Mouse (Mus musculus) lung, adult 2 months (tissue): ENCODE results near the gene Ifnab.

Experiments used
- CTCF ChIP-seq: fragments of 200-500 bp; IDR thresholded peaks from 2 replicates; pipeline ENCODE4 v1.5.1; 2011; ENCODE audit warnings: mild to moderate bottlenecking, low read length, control low read depth; ENCODE audit not compliant: insufficient read depth
- POLR2A ChIP-seq: fragments of 200-500 bp; IDR thresholded peaks from 2 replicates; pipeline ENCODE4 v1.6.1; 2011; ENCODE audit warnings: low read depth, mild to moderate bottlenecking, control low read depth, low read length, borderline replicate concordance; ENCODE audit errors: extremely low read depth

DNA sequence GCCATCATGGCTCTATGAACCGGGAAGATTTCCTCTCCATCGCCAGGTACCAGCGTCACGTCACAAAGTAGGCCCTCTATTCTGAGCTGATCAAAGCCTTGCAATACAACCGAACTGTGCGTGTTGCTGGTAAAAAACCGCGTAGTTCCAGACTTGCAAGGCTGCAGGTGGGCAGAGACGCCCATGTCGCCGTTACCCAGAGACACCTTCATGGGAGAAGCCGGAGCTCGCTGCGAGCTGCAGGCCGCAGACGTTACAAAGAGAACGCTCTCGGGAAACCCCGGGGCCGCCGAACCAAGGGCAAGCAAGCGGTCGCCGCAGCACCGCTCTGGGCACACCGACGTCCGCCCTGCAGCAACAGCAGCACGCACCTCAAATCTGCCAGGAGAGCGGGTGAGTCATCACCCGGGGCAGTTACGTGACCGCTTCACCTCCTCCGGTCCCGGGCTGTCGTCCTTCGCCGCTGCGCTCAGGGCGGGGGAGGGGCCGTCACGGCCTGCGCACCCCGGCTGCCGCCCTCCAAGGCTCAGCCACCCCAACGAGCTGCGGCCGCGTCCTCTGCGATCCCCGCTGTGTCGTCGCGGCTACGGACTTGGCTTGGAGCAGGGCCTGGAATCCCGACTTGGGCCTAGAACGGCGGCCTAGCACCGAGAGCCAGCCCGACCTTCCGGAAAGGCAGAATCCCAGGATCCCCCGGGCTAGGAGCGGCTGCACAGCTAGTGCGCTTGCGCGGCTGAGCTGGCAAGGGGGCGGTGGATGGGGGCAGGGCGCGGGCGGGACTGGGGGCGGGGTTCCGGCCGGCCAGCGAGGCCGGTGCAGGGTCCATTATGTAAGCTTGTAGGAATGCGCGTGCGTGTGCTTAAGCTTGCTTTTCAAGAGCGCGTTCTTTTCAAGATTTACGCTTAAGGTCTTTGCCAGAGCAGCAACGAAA is 30.9 kb upstream of the Ifnab start, which contains the start of the genes Gm26566 and Klhl9:
- TF ChIP-seq CTCF = no peak
- TF ChIP-seq POLR2A = peak; percentile 92
